Mouse (Mus musculus) intestine, postnatal 0 days (tissue): ENCODE measurements around the gene Zbtb21. TPM values are rescaled to one million over a fixed set of nuclear protein-coding genes. Genes with fewer than 3 reads are reported as not detected.
A peak's percentile ranks its signal among the peaks of the same experiment; 100 is the strongest.
"Not testable (repeated sequence)": the region's sequence is repeated elsewhere in the genome, so short reads cannot be mapped to it uniquely, and the experiment has no call there.

Experiments
- ATAC-seq: fragments of 200-750 bp; cut with Nextera tagmentation; 2 replicates; pipeline ENCODE4 v1.8.0; 2017; ENCODE audit warnings: mild to moderate bottlenecking, moderate TSS enrichment, moderate library complexity
- H3K27ac ChIP-seq: fragments of 300-500 bp; sonication (generic); 2 replicates; pipeline ENCODE4 v1.5.1; 2014; ENCODE audit warnings: mild to moderate bottlenecking, low read depth, low read length, moderate library complexity
- H3K27me3 ChIP-seq: fragments of 300-500 bp; sonication (generic); replicated peaks from 2 replicates; pipeline ENCODE4 v1.6.1; 2014; ENCODE audit warnings: low read length, mixed read lengths; ENCODE audit not compliant: control insufficient read depth, insufficient read depth
- H3K36me3 ChIP-seq: fragments of 300-500 bp; sonication (generic); 2 replicates; pipeline ENCODE4 v1.6.1; 2014; ENCODE audit warnings: mild to moderate bottlenecking, moderate library complexity; ENCODE audit not compliant: control insufficient read depth, insufficient read depth
- H3K4me1 ChIP-seq: fragments of 300-500 bp; sonication (generic); replicated peaks from 2 replicates; pipeline ENCODE4 v1.6.1; 2014; ENCODE audit warnings: antibody characterized with exemption, low read length, mixed read lengths; ENCODE audit not compliant: control insufficient read depth, insufficient read depth
- H3K4me2 ChIP-seq: fragments of 300-500 bp; sonication (generic); replicated peaks from 2 replicates; pipeline ENCODE4 v1.6.1; 2014; ENCODE audit warnings: low read depth, mild to moderate bottlenecking, moderate library complexity
- H3K4me3 ChIP-seq: fragments of 300-500 bp; sonication (generic); 2 replicates; pipeline ENCODE4 v1.5.1; 2014; ENCODE audit warnings: low read depth, low read length
- H3K9ac ChIP-seq: fragments of 300-500 bp; sonication (generic); 2 replicates; pipeline ENCODE4 v1.6.1; 2014; ENCODE audit warnings: mild to moderate bottlenecking, low read depth, low read length
- H3K9me3 ChIP-seq: fragments of 300-500 bp; sonication (generic); 2 replicates; pipeline ENCODE4 v1.6.1; 2016; ENCODE audit warnings: mixed run types; ENCODE audit not compliant: control insufficient read depth
- CTCF ChIP-seq: sonication (generic); IDR thresholded peaks from 2 replicates; pipeline ENCODE4 v1.5.1; 2016; ENCODE audit warnings: low read depth, mild to moderate bottlenecking, control low read depth, antibody characterized with exemption, moderate library complexity
- WGBS: fragments of 180-500 bp; shearing (Covaris S2); extraction: QIAGEN DNeasy Blood & Tissue Kit; methylation state at CpG from one replicate; pipeline ENCODE4 v1.1.7; 2014; 5-methylcytosine and 5-hydroxymethylcytosine counted together
- polyA plus RNA-seq: library from polyadenylated mRNA; unstranded; fragments of >200 nt; fragmentation: Nextera tagmentation; extraction: Ambion mirVana; gene quantifications from 2 replicates; pipeline ENCODE4 v1.2.1, GENCODE M21; 2015

Zbtb21 gene
- polyA plus RNA-seq = 4.1 and 4.2 TPM in 2 replicates

DNA sequence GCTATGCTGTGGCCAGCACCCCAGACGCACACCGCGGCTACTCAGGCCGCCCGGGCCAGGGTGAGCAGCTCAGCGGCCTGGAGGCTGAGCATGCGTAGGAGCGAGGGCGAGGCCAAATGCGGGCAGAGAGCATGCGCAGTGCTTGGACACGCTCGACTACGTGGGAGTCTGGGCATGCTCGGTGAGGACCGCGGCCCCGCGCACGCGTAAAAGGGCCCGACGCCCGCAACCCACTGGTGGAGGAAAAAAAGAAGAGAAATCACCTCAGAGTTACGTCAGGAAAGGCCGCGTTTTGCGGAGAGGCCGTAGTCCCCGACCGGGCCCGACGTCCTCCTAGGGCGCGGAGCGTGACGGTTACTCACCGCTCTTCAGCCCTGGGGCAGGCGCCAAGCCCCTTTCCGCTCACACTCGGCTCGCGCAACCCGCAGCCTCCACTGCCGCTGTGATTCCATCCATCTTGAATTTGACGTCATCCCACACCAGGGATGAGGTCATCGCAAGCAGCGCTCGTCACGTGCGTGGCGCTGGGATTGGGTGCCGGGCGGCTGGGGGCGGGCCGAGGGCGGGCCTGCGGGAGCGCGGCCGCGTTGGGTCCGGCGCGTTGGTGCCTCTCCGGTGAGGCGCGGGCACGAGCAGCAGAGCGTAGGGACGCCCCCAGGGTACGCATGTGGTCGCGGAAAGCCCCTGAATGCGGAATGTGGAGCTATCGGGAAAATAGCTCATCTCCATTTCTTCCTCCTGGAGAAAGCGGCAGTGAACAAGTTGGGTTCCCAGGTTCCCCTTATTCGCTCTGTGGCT, at the start of gene Zbtb21, which contains the start of gene C2cd2:
Zbtb21 (minus strand) TSS at position 472 of the 798 bp plus-strand sequence.
C2cd2 (minus strand) TSS at position 448 of the 798 bp plus-strand sequence.
- ATAC-seq = peak; percentile 97
- no peaks in the 10 kb centered on the region for H3K9me3 ChIP-seq
- no peaks in the 10 kb centered on the region for H3K36me3 ChIP-seq
- peak within 1 kb of the TSS; percentile 79 for H3K9ac ChIP-seq
- H3K4me2 ChIP-seq = peak within 1 kb of the TSS; percentile 85
- H3K4me3 ChIP-seq = peak within 1 kb of the TSS; percentile 72
- H3K27ac ChIP-seq = peak within 1 kb of the TSS; percentile 94
- peaks cover 8% of the 10 kb centered on the region; the same call in 1 of the 2 replicates for H3K4me1 ChIP-seq
- WGBS = under 1% methylated on average over 78 of the region's 78 CpGs
- no peaks in the 10 kb centered on the region for H3K27me3 ChIP-seq
- TF ChIP-seq CTCF = 0 out of 2 replicates have a peak, but pooled peaks have one; percentile 4

DNA sequence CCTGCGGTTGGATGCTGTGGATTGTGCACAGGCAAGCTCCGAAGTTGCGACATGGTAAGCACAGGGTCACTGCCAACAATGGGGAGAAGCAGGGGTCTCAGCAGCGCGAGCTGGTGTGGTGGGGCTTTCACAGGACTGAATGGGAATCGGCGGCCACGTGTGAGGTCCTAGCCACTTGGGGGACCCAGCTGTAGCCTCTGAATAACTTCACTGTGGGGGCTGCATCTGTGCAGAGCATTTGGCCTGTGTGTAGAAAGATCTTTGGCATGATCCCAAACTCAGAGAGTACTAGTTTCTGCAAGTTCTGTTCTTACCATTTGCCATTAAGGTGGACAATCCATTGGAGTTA, 34.9 kb upstream of the Zbtb21 start:
- H3K27ac ChIP-seq = peak overlapping the region; percentile 86
- not testable (repeated sequence) for H3K9me3 ChIP-seq

DNA sequence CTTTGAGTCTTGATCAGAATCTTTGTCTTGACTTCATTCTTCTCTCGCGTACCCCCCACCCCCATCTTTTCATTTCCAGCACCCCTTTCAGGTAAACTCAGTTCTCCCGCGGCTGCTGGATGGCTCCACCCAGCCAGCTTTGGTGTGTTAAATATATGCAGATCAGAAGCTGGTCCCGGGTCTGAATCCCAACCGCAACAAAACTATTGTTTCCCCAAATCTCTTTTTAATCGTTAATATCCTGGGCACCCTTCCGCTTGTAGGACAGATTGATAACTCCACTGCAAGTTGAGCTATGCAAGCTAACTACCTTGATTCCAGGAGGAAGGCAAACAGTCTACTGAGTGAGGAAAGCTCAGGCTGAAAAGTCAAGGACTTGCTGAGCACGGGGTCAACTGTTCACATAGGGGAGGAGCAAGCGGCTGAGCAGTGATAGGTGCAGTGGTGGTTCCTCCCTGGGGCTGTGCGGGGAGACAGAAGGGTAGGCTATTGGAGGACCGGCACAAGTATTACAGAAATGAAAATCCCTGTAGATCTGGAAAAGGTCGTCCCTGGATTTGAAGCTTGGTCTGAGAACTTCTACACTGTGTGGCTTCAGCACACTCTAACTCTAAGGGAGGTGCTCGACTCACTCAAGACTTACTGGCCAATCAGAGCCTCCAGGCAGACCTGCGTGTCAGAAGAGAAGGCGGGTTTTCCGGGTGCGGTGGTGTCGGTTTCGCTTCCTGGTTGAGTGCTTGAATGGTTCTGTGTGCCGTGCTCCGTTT, 34.4 kb upstream of the Zbtb21 start, which contains the start of gene B230307C23Rik:
B230307C23Rik (plus strand) TSS at position 700 of the 767 bp plus-strand sequence.
- Histone ChIP-seq H3K27ac (peak within 1 kb of the TSS; percentile 86), H3K36me3 (no peaks in the 10 kb centered on the region), H3K27me3 (no peaks in the 10 kb centered on the region), H3K4me1 (no peaks in the 10 kb centered on the region), H3K9ac (peak within 1 kb of the TSS; percentile 46), H3K9me3 (no peaks in the 10 kb centered on the region), H3K4me3 (peak within 1 kb of the TSS; percentile 53), H3K4me2 (peak within 1 kb of the TSS; percentile 73)
- no peak for TF ChIP-seq CTCF
- WGBS = 3% methylated on average over 22 of the region's 22 CpGs
- ATAC-seq = peak; percentile 98

More for the DNA sequence above, 34.9 kb upstream of the Zbtb21 start:
- not testable (repeated sequence) for H3K27me3 ChIP-seq, H3K36me3 ChIP-seq, H3K4me1 ChIP-seq
- peak overlapping the region; percentile 73 for H3K4me2 ChIP-seq
- H3K4me3 ChIP-seq = peak overlapping the region; percentile 53
- under 1% methylated on average over 8 of the region's 8 CpGs for WGBS
- H3K9ac ChIP-seq = peak overlapping the region; percentile 46
- peak; percentile 29 for ATAC-seq

DNA sequence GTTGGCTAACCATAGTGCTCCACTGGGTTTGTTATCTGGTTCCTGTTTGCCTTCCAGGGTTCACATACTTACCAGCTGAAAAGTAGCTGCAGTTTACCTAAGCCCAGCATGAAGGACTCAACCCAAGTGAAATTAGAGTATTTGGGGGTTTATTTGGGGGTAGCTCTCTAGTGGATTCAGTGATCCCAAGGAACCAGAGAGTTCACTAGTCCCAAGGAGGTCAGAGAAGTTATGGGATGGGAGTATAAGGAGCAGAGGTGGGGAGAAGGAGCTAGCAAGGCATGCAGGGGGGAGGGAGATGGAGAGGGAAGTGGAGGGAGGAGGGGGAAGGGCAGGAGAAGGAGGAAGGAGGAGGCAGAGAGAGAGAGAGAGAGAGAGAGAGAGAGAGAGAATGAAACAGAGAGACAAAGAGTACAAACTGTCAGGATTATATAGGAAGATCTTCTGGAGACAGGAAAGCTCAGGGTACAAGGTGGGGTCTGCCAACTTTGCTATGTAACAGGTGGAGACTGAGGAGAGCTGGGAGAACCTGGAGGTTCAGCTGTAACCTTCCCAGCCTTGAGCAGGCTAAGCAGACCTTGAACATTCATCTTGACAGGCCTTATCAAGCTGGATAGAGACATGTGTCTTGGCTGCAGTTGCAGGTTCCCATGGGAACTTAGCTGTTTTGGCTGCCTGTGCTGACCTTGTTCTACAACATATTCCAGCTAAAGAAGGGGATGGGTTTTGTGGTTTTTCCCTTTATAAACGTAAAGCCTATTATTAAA, 33.6 kb upstream of the Zbtb21 start:
- no peaks in the 10 kb centered on the region for H3K27me3 ChIP-seq
- no peak overlapping the region for H3K27ac ChIP-seq
- no peak for TF ChIP-seq CTCF
- H3K9me3 ChIP-seq = no peaks in the 10 kb centered on the region
- H3K36me3 ChIP-seq = no peaks in the 10 kb centered on the region
- no peak overlapping the region for H3K9ac ChIP-seq
- 25% methylated on average over 1 of the region's 1 CpGs for WGBS
- peak overlapping the region; percentile 53; the same call in 1 of the 2 replicates for H3K4me3 ChIP-seq
- peak overlapping the region; percentile 73 for H3K4me2 ChIP-seq
- no peak for ATAC-seq
- H3K4me1 ChIP-seq = no peaks in the 10 kb centered on the region

DNA sequence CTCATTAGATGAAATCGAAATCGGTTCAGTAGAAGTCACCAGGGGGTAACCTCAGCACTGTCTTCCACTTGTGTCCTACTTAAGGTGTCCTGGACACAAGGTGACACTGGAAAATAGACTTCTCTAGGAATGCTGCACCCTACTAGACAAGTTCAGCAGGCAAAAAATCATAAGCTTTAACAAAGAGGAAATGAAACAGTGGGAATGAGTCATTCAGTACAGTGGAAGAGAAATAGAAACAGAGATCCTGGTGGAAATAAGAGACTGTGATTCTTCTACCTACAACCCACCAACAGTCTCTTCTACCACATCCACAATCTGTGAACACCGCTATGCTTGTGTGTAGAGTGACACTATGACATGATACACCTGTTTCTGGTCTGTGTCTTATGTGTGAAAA, 30.1 kb upstream of the Zbtb21 start:
- H3K36me3 ChIP-seq, H3K9me3 ChIP-seq, H3K4me1 ChIP-seq, ATAC-seq, H3K27ac ChIP-seq, H3K4me3 ChIP-seq, H3K9ac ChIP-seq, H3K27me3 ChIP-seq, H3K4me2 ChIP-seq: not testable (repeated sequence)
- WGBS = 82% methylated on average over 3 of the region's 3 CpGs

DNA sequence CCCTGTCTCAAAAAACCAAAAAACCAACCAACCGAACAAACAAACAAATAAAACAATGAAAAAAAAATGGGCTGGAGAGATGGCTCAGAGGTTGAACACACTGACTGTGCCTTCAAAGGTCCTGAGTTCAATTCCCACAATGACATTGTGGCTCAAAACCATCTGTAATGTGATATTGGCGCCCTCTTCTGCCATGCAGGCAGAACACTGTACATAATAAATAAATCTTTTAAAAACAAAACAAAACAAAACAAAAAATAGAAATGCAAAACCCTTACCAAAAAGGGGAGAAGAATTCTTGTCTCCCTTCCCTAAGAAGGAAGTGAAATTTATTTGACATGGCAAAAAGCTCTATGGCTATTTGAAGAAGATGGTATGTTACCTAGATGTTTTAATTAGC, 29.1 kb upstream of the Zbtb21 start:
- H3K27me3 ChIP-seq = no peaks in the 10 kb centered on the region
- 84% methylated on average over 2 of the region's 2 CpGs for WGBS
- no peak overlapping the region for H3K4me3 ChIP-seq
- H3K9ac ChIP-seq = no peak overlapping the region
- no peaks in the 10 kb centered on the region for H3K36me3 ChIP-seq
- H3K27ac ChIP-seq = no peak overlapping the region
- H3K4me1 ChIP-seq = no peaks in the 10 kb centered on the region
- TF ChIP-seq CTCF = no peak
- no peak for ATAC-seq
- no peaks in the 10 kb centered on the region for H3K9me3 ChIP-seq
- no peak overlapping the region for H3K4me2 ChIP-seq
